Comparison of ENCODE assay signal across 11 mouse cellular contexts in the genomic region with DNA sequence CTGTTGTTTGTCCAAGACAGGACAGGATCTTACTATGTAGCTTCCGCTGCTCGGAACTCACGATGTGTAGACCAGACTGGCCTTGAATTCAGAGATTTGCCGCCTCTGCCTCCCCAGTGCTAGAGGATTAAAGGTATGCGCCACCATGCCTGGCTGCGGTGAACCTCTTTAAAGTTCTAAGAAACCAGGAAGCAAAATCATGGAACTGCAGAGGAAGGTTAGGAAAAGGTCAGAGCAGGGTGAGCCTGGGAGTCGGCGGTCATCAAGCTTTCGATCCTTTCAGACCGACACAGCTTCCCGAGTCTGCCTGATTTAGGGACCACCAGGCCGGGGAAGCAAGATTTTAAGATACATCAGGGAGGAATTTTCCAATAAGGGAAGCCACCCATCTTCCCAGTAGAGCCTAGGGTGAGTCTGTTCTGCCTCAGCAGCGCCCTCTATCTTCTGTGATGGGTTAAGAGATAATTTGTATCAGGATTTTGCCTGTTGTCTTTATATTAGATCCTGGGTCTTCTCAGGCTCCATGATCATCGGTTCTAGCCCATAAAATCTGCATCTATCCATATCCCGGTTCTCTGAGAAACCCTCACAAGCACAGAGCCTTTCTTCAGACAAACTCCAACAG. TPM values are rescaled to one million over a fixed set of nuclear protein-coding genes. Genes with fewer than 3 reads are reported as not detected.
DNase-seq lines count a peak whose midpoint lies in the region; ATAC-seq and TF ChIP-seq lines count a peak whose summit lies in the region.
"Had no signal": no experiment of that assay in that cellular context is flagged by ENCODE, and none has a peak within 500 bp of the region (broad histone marks: within the 10 kb centered on the region; RNA-seq: fewer than 3 reads in every experiment).

No protein-coding gene starts in this region.

- TF ChIP-seq CTCF in cerebellum, adult 2 months (IDR thresholded peaks at IDR 0.05; ENCODE audit: borderline replicate concordance, insufficient read depth, low read depth, low read length), result peak; percentile 23; the same call in 1 of the 2 replicates
- TF ChIP-seq CTCF in lung, embryonic 14.5 days (IDR thresholded peaks at IDR 0.05; ENCODE audit: low read depth), result no peak; the same call in 1 of the 2 replicates
- peak; percentile 19; the same call in 1 of the 2 replicates for TF ChIP-seq CTCF in heart, postnatal 0 days (IDR thresholded peaks at IDR 0.05; ENCODE audit: low read depth)

- no peaks in the 10 kb centered on the region for H3K36me3 ChIP-seq in lung, embryonic 14.5 days (ENCODE audit: insufficient read depth)
- no peaks in the 10 kb centered on the region for H3K36me3 ChIP-seq in heart, postnatal 0 days (replicated peaks; ENCODE audit: control insufficient read depth, insufficient read depth, low read length)
- no peaks in the 10 kb centered on the region for H3K36me3 ChIP-seq in neural tube, embryonic 12.5 days

- no peak for TF ChIP-seq POLR2A in cerebellum, adult 2 months (IDR thresholded peaks at IDR 0.05; ENCODE audit: borderline replicate concordance, insufficient read depth, low read length)

- no peaks in the 10 kb centered on the region for H3K27me3 ChIP-seq in cerebellum, adult 2 months (ENCODE audit: control insufficient read depth, insufficient read depth, low read length)
- H3K27me3 ChIP-seq in lung, embryonic 14.5 days (ENCODE audit: insufficient read depth, low read length), result no peaks in the 10 kb centered on the region
- no peaks in the 10 kb centered on the region for H3K27me3 ChIP-seq in heart, postnatal 0 days (ENCODE audit: control insufficient read depth, insufficient read depth, low read length)
- no peaks in the 10 kb centered on the region for H3K27me3 ChIP-seq in neural tube, embryonic 12.5 days (replicated peaks)

- no peak overlapping the region for H3K9ac ChIP-seq in lung, embryonic 14.5 days
- no peak overlapping the region for H3K9ac ChIP-seq in heart, postnatal 0 days (replicated peaks; ENCODE audit: low read depth, low read length)
- H3K9ac ChIP-seq in neural tube, embryonic 12.5 days, result no peak overlapping the region
- H3K9ac ChIP-seq: liver, embryonic 14.5 days had no signal

- no peaks in the 10 kb centered on the region for H3K9me3 ChIP-seq in lung, embryonic 14.5 days (ENCODE audit: low read depth, low read length)
- H3K9me3 ChIP-seq in heart, postnatal 0 days (replicated peaks; ENCODE audit: control insufficient read depth, low read length), result no peaks in the 10 kb centered on the region
- H3K9me3 ChIP-seq in neural tube, embryonic 12.5 days, result no peaks in the 10 kb centered on the region

- H3K4me3 ChIP-seq in cerebellum, adult 2 months (replicated peaks; ENCODE audit: insufficient read depth, low read depth, low read length), result no peak overlapping the region
- no peak overlapping the region for H3K4me3 ChIP-seq in lung, embryonic 14.5 days (ENCODE audit: low read depth, low read length)
- H3K4me3 ChIP-seq in heart, postnatal 0 days (ENCODE audit: low read depth, low read length), result no peak overlapping the region
- H3K4me3 ChIP-seq in neural tube, embryonic 12.5 days, result no peak overlapping the region

- 82% methylated on average over 15 of the region's 15 CpGs for WGBS in cerebellum, adult 2 months
- WGBS in lung, embryonic 14.5 days, result 62% methylated on average over 15 of the region's 15 CpGs
- WGBS in heart, postnatal 0 days, result 58% methylated on average over 15 of the region's 15 CpGs
- WGBS in neural tube, embryonic 12.5 days, result 60% methylated on average over 15 of the region's 15 CpGs

- peak overlapping the region; percentile 33 for H3K4me2 ChIP-seq in lung, embryonic 14.5 days
- peak overlapping the region; percentile 17 for H3K4me2 ChIP-seq in heart, postnatal 0 days (ENCODE audit: low read depth, low read length)
- H3K4me2 ChIP-seq in neural tube, embryonic 12.5 days (replicated peaks), result peak overlapping the region; percentile 2; the same call in 1 of the 2 replicates

- TF ChIP-seq EP300 in heart, postnatal 0 days (IDR thresholded peaks at IDR 0.05; ENCODE audit: low read depth), result no peak

- DNase-seq in cerebellum, adult 2 months, result no peak
- DNase-seq in cerebellum, postnatal 4 days (ENCODE audit: low spot score in 2 of 2), result no peak
- peak; percentile 32 for DNase-seq in lung, embryonic 14.5 days
- DNase-seq in lung, postnatal 25 days (ENCODE audit: low spot score), result no peak
- DNase-seq in heart, postnatal 0 days (ENCODE audit: low spot score), result no peak
- DNase-seq in cerebellum, adult 11 months, result no peak
- DNase-seq: kidney, postnatal 25 days; thymus, postnatal 36 days had no signal

- H3K27ac ChIP-seq in cerebellum, adult 2 months (ENCODE audit: insufficient read depth, low read length), result no peak overlapping the region
- H3K27ac ChIP-seq in lung, embryonic 14.5 days (ENCODE audit: low read depth), result peak overlapping the region; percentile 80
- H3K27ac ChIP-seq in heart, postnatal 0 days (ENCODE audit: low read depth), result peak overlapping the region; percentile 46; the same call in 1 of the 2 replicates
- peak overlapping the region; percentile 53 for H3K27ac ChIP-seq in neural tube, embryonic 12.5 days
- H3K27ac ChIP-seq: liver, embryonic 14.5 days had no signal

- H3K4me1 ChIP-seq in cerebellum, adult 2 months (ENCODE audit: control insufficient read depth, insufficient read depth, low read length), result no peaks in the 10 kb centered on the region
- H3K4me1 ChIP-seq in lung, embryonic 14.5 days (ENCODE audit: insufficient read depth), result peaks cover 2% of the 10 kb centered on the region; the same call in 1 of the 2 replicates
- peaks cover 19% of the 10 kb centered on the region; the same call in 1 of the 2 replicates for H3K4me1 ChIP-seq in heart, postnatal 0 days (ENCODE audit: control insufficient read depth, insufficient read depth)
- H3K4me1 ChIP-seq in neural tube, embryonic 12.5 days, result peaks cover 10% of the 10 kb centered on the region

- peak; percentile 25; the same call in 1 of the 2 replicates for ATAC-seq in lung, embryonic 14.5 days (ENCODE audit: insufficient read depth)
- ATAC-seq in heart, postnatal 0 days (ENCODE audit: insufficient read depth, low read depth), result peak; percentile 33; the same call in 1 of the 2 replicates
- no peak for ATAC-seq in neural tube, embryonic 12.5 days (ENCODE audit: low FRiP score, low read depth)
- ATAC-seq in cerebellum, adult (ENCODE audit: insufficient number of reproducible peaks, low FRiP score, low TSS enrichment), result no peak

RNA-seq across cellular contexts. Expression of gene Evl, which starts 7.2 kb away (rescaled TPM):
- 110 and 118 TPM in 2 replicates for polyA plus RNA-seq in cerebellum, adult 2 months (2012; rRNA removed)
- polyA plus RNA-seq in lung, embryonic 14.5 days (2014; fragmentation: Nextera tagmentation; extraction: Ambion mirVana), result 79.2 and 88.7 TPM in 2 replicates
- 39.5 and 54.2 TPM in 2 replicates for total RNA-seq in heart, postnatal 0 days (2014; rRNA removed; ENCODE audit: low replicate concordance)
- polyA plus RNA-seq in heart, postnatal 0 days (2015; fragmentation: Nextera tagmentation; extraction: Ambion mirVana), result 22.4 and 26.6 TPM in 2 replicates
- polyA plus RNA-seq in neural tube, embryonic 12.5 days (2016; fragmentation: Nextera tagmentation; extraction: Ambion mirVana), result 151 and 156 TPM in 2 replicates

Comparison
In these comparisons a context has a peak if more than half of its experiments do, and no peak if none do; other contexts are left out.
1. ATAC-seq: peak in lung, embryonic 14.5 days (single experiment) and heart, postnatal 0 days (single experiment); none in neural tube, embryonic 12.5 days (single experiment) and cerebellum, adult (single experiment).
2. Peak in every context shown above with its lines, with median percentiles within 50 percentile points of each other: H3K4me2 ChIP-seq.